Mouse (Mus musculus) forebrain, embryonic 15.5 days (tissue): ENCODE measurements around the gene Il9r. TPM values are rescaled to one million over a fixed set of nuclear protein-coding genes. Genes with fewer than 3 reads are reported as not detected.

ENCODE experiments used
- ATAC-seq: fragments of 200-750 bp; cut with Nextera tagmentation; replicated peaks from 2 replicates; pipeline ENCODE4 v1.8.0; 2017; ENCODE audit warnings: mild to moderate bottlenecking, moderate TSS enrichment, moderate library complexity
- H3K27ac ChIP-seq: fragments of 300-500 bp; sonication (generic); replicated peaks from 2 replicates; pipeline ENCODE4 v1.5.1; 2015; ENCODE audit warnings: mild to moderate bottlenecking, inconsistent platforms
- H3K27me3 ChIP-seq: fragments of 300-500 bp; sonication (generic); 2 replicates; pipeline ENCODE4 v1.6.1; 2015; ENCODE audit warnings: inconsistent platforms
- H3K36me3 ChIP-seq: fragments of 300-500 bp; sonication (generic); 2 replicates; pipeline ENCODE4 v1.6.1; 2015; ENCODE audit warnings: mild to moderate bottlenecking, inconsistent platforms
- H3K4me1 ChIP-seq: fragments of 300-500 bp; sonication (generic); 2 replicates; pipeline ENCODE4 v1.6.1; 2015; ENCODE audit warnings: inconsistent platforms
- H3K4me2 ChIP-seq: fragments of 300-500 bp; sonication (generic); replicated peaks from 2 replicates; pipeline ENCODE4 v1.6.1; 2015; ENCODE audit warnings: mild to moderate bottlenecking, inconsistent platforms
- H3K4me3 ChIP-seq: fragments of 300-500 bp; sonication (generic); 2 replicates; pipeline ENCODE4 v1.5.1; 2015; ENCODE audit warnings: mild to moderate bottlenecking, inconsistent platforms
- H3K9ac ChIP-seq: fragments of 300-500 bp; sonication (generic); replicated peaks from 2 replicates; pipeline ENCODE4 v1.6.1; 2015; ENCODE audit warnings: mild to moderate bottlenecking, inconsistent platforms
- H3K9me3 ChIP-seq: fragments of 300-500 bp; sonication (generic); 2 replicates; pipeline ENCODE4 v1.6.1; 2016; ENCODE audit warnings: inconsistent platforms
- WGBS: fragments of 180-500 bp; shearing (Covaris S2); methylation state at CpG from one replicate; pipeline ENCODE4 v1.1.7; 2015; ENCODE audit warnings: mixed read lengths; 5-methylcytosine and 5-hydroxymethylcytosine counted together
- polyA plus RNA-seq: library from polyadenylated mRNA; unstranded; fragments of >200 nt; fragmentation: Nextera tagmentation; extraction: Ambion mirVana; gene quantifications from 2 replicates; pipeline ENCODE4 v1.2.1, GENCODE M21; 2015

The Il9r gene
- polyA plus RNA-seq, 1 experiment from 2014 or later = not detected

GRCm38 (mm10) chr11:32142771-32143170 is 57.3 kb downstream of the Il9r start:
- H3K36me3 ChIP-seq = no peaks in the 10 kb centered on the region
- no peaks in the 10 kb centered on the region for H3K9me3 ChIP-seq
- H3K27ac ChIP-seq = peak overlapping the region; percentile 91
- no peak overlapping the region for H3K9ac ChIP-seq
- no peak overlapping the region for H3K4me3 ChIP-seq
- 48% methylated on average over 5 of the region's 5 CpGs for WGBS
- no peak overlapping the region for H3K4me2 ChIP-seq
- ATAC-seq = no peak
- peaks cover 45% of the 10 kb centered on the region for H3K4me1 ChIP-seq
- H3K27me3 ChIP-seq = no peaks in the 10 kb centered on the region

GRCm38 (mm10) chr11:32141627-32142586 is 58.2 kb downstream of the Il9r start:
- peaks cover 49% of the 10 kb centered on the region for H3K4me1 ChIP-seq
- H3K4me2 ChIP-seq = no peak overlapping the region
- WGBS = 18% methylated on average over 15 of the region's 15 CpGs
- H3K4me3 ChIP-seq = no peak overlapping the region
- no peaks in the 10 kb centered on the region for H3K36me3 ChIP-seq
- peak overlapping the region; percentile 91 for H3K27ac ChIP-seq
- H3K9me3 ChIP-seq = no peaks in the 10 kb centered on the region
- no peak overlapping the region for H3K9ac ChIP-seq
- no peaks in the 10 kb centered on the region for H3K27me3 ChIP-seq
- ATAC-seq = peak; percentile 94

- H3K4me3 ChIP-seq = no peak overlapping the region
- no peak overlapping the region for H3K4me2 ChIP-seq
- no peaks in the 10 kb centered on the region for H3K27me3 ChIP-seq
- peaks cover 51% of the 10 kb centered on the region for H3K4me1 ChIP-seq
- H3K36me3 ChIP-seq = no peaks in the 10 kb centered on the region
- no peak overlapping the region for H3K9ac ChIP-seq
- no peaks in the 10 kb centered on the region for H3K9me3 ChIP-seq
- peak overlapping the region; percentile 91 for H3K27ac ChIP-seq
- ATAC-seq = no peak
- WGBS = 6% methylated on average over 2 of the region's 2 CpGs
Measured at GRCm38 (mm10) chr11:32141034-32141433, 59.0 kb downstream of the Il9r start.

GRCm38 (mm10) chr11:32139528-32139961 is 60.5 kb downstream of the Il9r start:
- no peaks in the 10 kb centered on the region for H3K27me3 ChIP-seq
- 68% methylated on average over 6 of the region's 6 CpGs for WGBS
- ATAC-seq = no peak
- no peak overlapping the region for H3K9ac ChIP-seq
- no peaks in the 10 kb centered on the region for H3K36me3 ChIP-seq
- H3K9me3 ChIP-seq = no peaks in the 10 kb centered on the region
- H3K27ac ChIP-seq = 0 out of 2 replicates have a peak overlapping the region, but pooled peaks have one; percentile 25
- H3K4me1 ChIP-seq = peaks cover 55% of the 10 kb centered on the region
- no peak overlapping the region for H3K4me2 ChIP-seq
- H3K4me3 ChIP-seq = no peak overlapping the region

GRCm38 (mm10) chr11:32138614-32138964 is 61.5 kb downstream of the Il9r start:
- Histone ChIP-seq H3K27me3 (no peaks in the 10 kb centered on the region), H3K36me3 (no peaks in the 10 kb centered on the region), H3K9ac (no peak overlapping the region), H3K27ac (peak overlapping the region; percentile 78), H3K4me1 (peaks cover 55% of the 10 kb centered on the region), H3K9me3 (no peaks in the 10 kb centered on the region), H3K4me2 (no peak overlapping the region), H3K4me3 (no peak overlapping the region)
- ATAC-seq = no peak
- 24% methylated on average over 9 of the region's 9 CpGs for WGBS

- Histone ChIP-seq H3K4me2 (no peak overlapping the region), H3K27me3 (no peaks in the 10 kb centered on the region), H3K36me3 (no peaks in the 10 kb centered on the region), H3K4me3 (no peak overlapping the region), H3K4me1 (peaks cover 49% of the 10 kb centered on the region), H3K27ac (peak overlapping the region; percentile 78), H3K9ac (no peak overlapping the region), H3K9me3 (no peaks in the 10 kb centered on the region)
- 31% methylated on average over 15 of the region's 15 CpGs for WGBS
- no peak for ATAC-seq
Measured at GRCm38 (mm10) chr11:32137719-32138613, 62.1 kb downstream of the Il9r start.

Other genes with a start within 250 kb of the Il9r start
- 0.09 and 0.14 TPM in 2 replicates for gene 4930524B15Rik, start 234.7 kb downstream of the Il9r start, polyA plus RNA-seq
- gene Nsg2, start 199.8 kb downstream of the Il9r start, polyA plus RNA-seq = 677 and 717 TPM in 2 replicates
- 51.8 and 54.2 TPM in 2 replicates for gene Snrnp25, start 5.1 kb upstream of the Il9r start, polyA plus RNA-seq
- 16.7 and 18.1 TPM in 2 replicates for gene Rhbdf1, start 22.0 kb upstream of the Il9r start, polyA plus RNA-seq
- 33.5 and 33.8 TPM in 2 replicates for gene Mpg, start 26.2 kb upstream of the Il9r start, polyA plus RNA-seq
- 50.9 and 51.4 TPM in 2 replicates for gene Nprl3, start 67.4 kb upstream of the Il9r start, polyA plus RNA-seq
- 24.0 and 37.2 TPM in 2 replicates for gene Hba-x, start 76.1 kb upstream of the Il9r start, polyA plus RNA-seq
- 2,103 and 2,256 TPM in 2 replicates for gene Hba-a1, start 83.2 kb upstream of the Il9r start, polyA plus RNA-seq
- gene Hbq1b, start 86.7 kb upstream of the Il9r start, polyA plus RNA-seq = 1.6 and 2.5 TPM in 2 replicates
- gene Hba-a2, start 96.2 kb upstream of the Il9r start, polyA plus RNA-seq = 5,603 and 5,963 TPM in 2 replicates
- 0.69 and 1.1 TPM in 2 replicates for gene Hbq1a, start 99.8 kb upstream of the Il9r start, polyA plus RNA-seq
- 17.3 and 18.0 TPM in 2 replicates for gene Sh3pxd2b, start 147.5 kb upstream of the Il9r start, polyA plus RNA-seq